Mouse (Mus musculus) heart, postnatal 0 days (tissue): ENCODE measurements at regions not wholly inside any gene's neighbourhood (a gene's known extent, or its start where the extent isn't known, plus 50 kb on each side); places are given as distances from the start of the nearest gene placed in this dataset.

Experiments
- CTCF ChIP-seq: IDR thresholded peaks from 2 replicates; pipeline ENCODE4 v1.5.1; 2016; ENCODE audit warnings: antibody characterized with exemption, control low read depth, low read depth
- EP300 ChIP-seq: IDR thresholded peaks from 2 replicates; pipeline ENCODE4 v1.6.1; 2016; ENCODE audit warnings: antibody characterized with exemption, low read depth

GRCm38 (mm10) chr4:95193473-95193872, 141.5 kb upstream of the Jun start:
- TF ChIP-seq CTCF, result no peak
- no peak for TF ChIP-seq EP300
